Mouse (Mus musculus) liver (tissue): ENCODE data around the gene Babam2.

Experiments used
- DNase-seq: peaks from one replicate; pipeline ENCODE4 v3.0.0-alpha.2; 2020; ENCODE audit warnings: mixed read lengths

The Babam2 gene

GRCm38 (mm10) chr5:32058481-32059253 lies 361.2 kb downstream of the Babam2 start:
- no peak for DNase-seq

- DNase-seq: no peak
Observed at GRCm38 (mm10) chr5:32059254-32059796, 361.8 kb downstream of the Babam2 start.

- DNase-seq: no peak
Observed at GRCm38 (mm10) chr5:32060485-32060884, 363.0 kb downstream of the Babam2 start.

- DNase-seq: no peak
Observed at GRCm38 (mm10) chr5:32061854-32062253, 364.4 kb downstream of the Babam2 start.

GRCm38 (mm10) chr5:32064341-32065105 lies 367.0 kb downstream of the Babam2 start:
- peak; percentile 12 for DNase-seq

GRCm38 (mm10) chr5:32066015-32066734 lies 368.7 kb downstream of the Babam2 start:
- DNase-seq: no peak

GRCm38 (mm10) chr5:32066839-32067238 lies 369.4 kb downstream of the Babam2 start:
- no peak for DNase-seq

- no peak for DNase-seq
Observed at GRCm38 (mm10) chr5:32068616-32069015, 371.1 kb downstream of the Babam2 start.

GRCm38 (mm10) chr5:32069096-32069495 lies 371.6 kb downstream of the Babam2 start:
- DNase-seq: no peak

- DNase-seq: no peak
Observed at GRCm38 (mm10) chr5:32069566-32070169, 372.2 kb downstream of the Babam2 start.

- no peak for DNase-seq
Observed at GRCm38 (mm10) chr5:32070781-32071180, 373.3 kb downstream of the Babam2 start.

GRCm38 (mm10) chr5:32071314-32071713 lies 373.8 kb downstream of the Babam2 start:
- DNase-seq: no peak

GRCm38 (mm10) chr5:32071824-32072223 lies 374.3 kb downstream of the Babam2 start:
- DNase-seq: no peak

- no peak for DNase-seq
Observed at GRCm38 (mm10) chr5:32072877-32073276, 375.4 kb downstream of the Babam2 start.

- DNase-seq: no peak
Observed at GRCm38 (mm10) chr5:32074053-32074452, 376.6 kb downstream of the Babam2 start.

GRCm38 (mm10) chr5:32077139-32077538 lies 379.7 kb downstream of the Babam2 start:
- no peak for DNase-seq

GRCm38 (mm10) chr5:32078986-32079385 lies 381.5 kb downstream of the Babam2 start:
- no peak for DNase-seq

GRCm38 (mm10) chr5:32080490-32081219 lies 383.2 kb downstream of the Babam2 start:
- DNase-seq: no peak

- DNase-seq: no peak
Observed at GRCm38 (mm10) chr5:32084401-32084804, 386.9 kb downstream of the Babam2 start.

- DNase-seq: no peak
Observed at GRCm38 (mm10) chr5:32085566-32085965, 388.1 kb downstream of the Babam2 start.

GRCm38 (mm10) chr5:32085971-32086370 lies 388.5 kb downstream of the Babam2 start:
- DNase-seq: no peak

- no peak for DNase-seq
Observed at GRCm38 (mm10) chr5:32086526-32087090, 389.1 kb downstream of the Babam2 start.
